Mouse (Mus musculus) kidney, embryonic 14.5 days (tissue): ENCODE measurements around the gene Gm12169. TPM values are rescaled to one million over a fixed set of nuclear protein-coding genes. Genes with fewer than 3 reads are reported as not detected.
"Not testable (repeated sequence)": the region's sequence is repeated elsewhere in the genome, so short reads cannot be mapped to it uniquely, and the experiment has no call there.

ENCODE experiments used
- ATAC-seq: fragments of 200-750 bp; cut with Nextera tagmentation; 2 replicates; pipeline ENCODE4 v1.8.0; 2017; ENCODE audit warnings: moderate number of reproducible peaks, mild to moderate bottlenecking, moderate TSS enrichment, moderate library complexity; ENCODE audit not compliant: low FRiP score, low TSS enrichment
- H3K27ac ChIP-seq: fragments of 300-500 bp; sonication (generic); 2 replicates; pipeline ENCODE4 v1.5.1; 2014; ENCODE audit warnings: low read depth, mild to moderate bottlenecking, low read length, moderate library complexity, mixed read lengths
- H3K27me3 ChIP-seq: fragments of 300-500 bp; sonication (generic); 2 replicates; pipeline ENCODE4 v1.6.1; 2014; ENCODE audit warnings: mild to moderate bottlenecking, low read length; ENCODE audit not compliant: control insufficient read depth, insufficient read depth
- H3K36me3 ChIP-seq: fragments of 300-500 bp; sonication (generic); 2 replicates; pipeline ENCODE4 v1.6.1; 2014; ENCODE audit warnings: low read length, mixed read lengths; ENCODE audit not compliant: control insufficient read depth, insufficient read depth
- H3K4me1 ChIP-seq: fragments of 300-500 bp; sonication (generic); 2 replicates; pipeline ENCODE4 v1.6.1; 2014; ENCODE audit warnings: low read length, mixed read lengths; ENCODE audit not compliant: control insufficient read depth, insufficient read depth
- H3K4me2 ChIP-seq: fragments of 300-500 bp; sonication (generic); replicated peaks from 2 replicates; pipeline ENCODE4 v1.6.1; 2014; ENCODE audit warnings: low read depth, mild to moderate bottlenecking, low read length
- H3K4me3 ChIP-seq: fragments of 300-500 bp; sonication (generic); 2 replicates; pipeline ENCODE4 v1.5.1; 2014; ENCODE audit warnings: mild to moderate bottlenecking, low read length
- H3K9ac ChIP-seq: fragments of 300-500 bp; sonication (generic); 2 replicates; pipeline ENCODE4 v1.6.1; 2014; ENCODE audit warnings: low read depth, mild to moderate bottlenecking, low read length, moderate library complexity
- H3K9me3 ChIP-seq: fragments of 300-500 bp; sonication (generic); 2 replicates; pipeline ENCODE4 v1.6.1; 2016; ENCODE audit warnings: low read length; ENCODE audit not compliant: control insufficient read depth
- WGBS: fragments of 180-500 bp; shearing (Covaris S2); extraction: QIAGEN DNeasy Blood & Tissue Kit; methylation state at CpG from one replicate; pipeline ENCODE4 v1.1.7; 2014; 5-methylcytosine and 5-hydroxymethylcytosine counted together
- polyA plus RNA-seq: library from polyadenylated mRNA; unstranded; fragments of >200 nt; fragmentation: Nextera tagmentation; extraction: Ambion mirVana; gene quantifications from 2 replicates; pipeline ENCODE4 v1.2.1, GENCODE M21; 2014

Gene Gm12169
- not detected in 2 replicates for polyA plus RNA-seq

- Histone ChIP-seq H3K4me2 (no peak within 1 kb of the TSS), H3K9ac (no peak within 1 kb of the TSS), H3K4me1 (no peaks in the 10 kb centered on the region), H3K36me3 (no peaks in the 10 kb centered on the region), H3K27ac (no peak within 1 kb of the TSS), H3K9me3 (no peaks in the 10 kb centered on the region), H3K27me3 (no peaks in the 10 kb centered on the region), H3K4me3 (no peak within 1 kb of the TSS)
- no peak for ATAC-seq
- 91% methylated on average over 2 of the region's 2 CpGs for WGBS
These were observed at the start of gene Gm12169 for GRCm38 (mm10) chr11:46523912-46524311. Gm12169 (plus strand) TSS chr11:46524212.

- no peaks in the 10 kb centered on the region for H3K36me3 ChIP-seq
- H3K27ac ChIP-seq, result no peak overlapping the region
- WGBS, result 81% methylated on average over 4 of the region's 4 CpGs
- no peak overlapping the region for H3K4me2 ChIP-seq
- H3K4me3 ChIP-seq, result no peak overlapping the region
- ATAC-seq, result no peak
- H3K9me3 ChIP-seq, result peaks cover 3% of the 10 kb centered on the region; the same call in 1 of the 2 replicates
- H3K27me3 ChIP-seq, result no peaks in the 10 kb centered on the region
- H3K4me1 ChIP-seq, result no peaks in the 10 kb centered on the region
- no peak overlapping the region for H3K9ac ChIP-seq
These were observed 49.8 kb upstream of the Gm12169 start for GRCm38 (mm10) chr11:46474220-46474619.

- no peaks in the 10 kb centered on the region for H3K36me3 ChIP-seq
- no peak for ATAC-seq
- H3K4me2 ChIP-seq, result no peak overlapping the region
- no peak overlapping the region for H3K27ac ChIP-seq
- no peak overlapping the region for H3K9ac ChIP-seq
- H3K9me3 ChIP-seq, result peaks cover 3% of the 10 kb centered on the region; the same call in 1 of the 2 replicates
- 88% methylated on average over 9 of the region's 9 CpGs for WGBS
- no peaks in the 10 kb centered on the region for H3K27me3 ChIP-seq
- H3K4me3 ChIP-seq, result no peak overlapping the region
- no peaks in the 10 kb centered on the region for H3K4me1 ChIP-seq
These were observed 44.7 kb upstream of the Gm12169 start for GRCm38 (mm10) chr11:46479311-46479710.

- H3K4me2 ChIP-seq, result no peak overlapping the region
- H3K4me1 ChIP-seq, result no peaks in the 10 kb centered on the region
- H3K36me3 ChIP-seq, result no peaks in the 10 kb centered on the region
- no peaks in the 10 kb centered on the region for H3K27me3 ChIP-seq
- ATAC-seq, result no peak
- no peak overlapping the region for H3K4me3 ChIP-seq
- H3K9me3 ChIP-seq, result no peaks in the 10 kb centered on the region
- 63% methylated on average over 7 of the region's 7 CpGs for WGBS
- no peak overlapping the region for H3K9ac ChIP-seq
- H3K27ac ChIP-seq, result no peak overlapping the region
These were observed 43.5 kb upstream of the Gm12169 start for GRCm38 (mm10) chr11:46480517-46480916.

- no peaks in the 10 kb centered on the region for H3K36me3 ChIP-seq
- no peak overlapping the region for H3K4me3 ChIP-seq
- no peak overlapping the region for H3K27ac ChIP-seq
- H3K9me3 ChIP-seq, result no peaks in the 10 kb centered on the region
- no peak overlapping the region for H3K4me2 ChIP-seq
- ATAC-seq, result no peak
- 6% methylated on average over 1 of the region's 1 CpGs for WGBS
- H3K4me1 ChIP-seq, result no peaks in the 10 kb centered on the region
- no peaks in the 10 kb centered on the region for H3K27me3 ChIP-seq
- H3K9ac ChIP-seq, result no peak overlapping the region
These were observed 35.8 kb upstream of the Gm12169 start for GRCm38 (mm10) chr11:46488231-46488630.

- H3K9me3 ChIP-seq, result no peaks in the 10 kb centered on the region
- H3K9ac ChIP-seq, result no peak overlapping the region
- no peak overlapping the region for H3K4me3 ChIP-seq
- H3K27me3 ChIP-seq, result no peaks in the 10 kb centered on the region
- no peaks in the 10 kb centered on the region for H3K36me3 ChIP-seq
- no peak overlapping the region for H3K4me2 ChIP-seq
- H3K4me1 ChIP-seq, result no peaks in the 10 kb centered on the region
- no peak overlapping the region for H3K27ac ChIP-seq
- ATAC-seq, result no peak
- 88% methylated on average over 2 of the region's 2 CpGs for WGBS
These were observed 35.4 kb upstream of the Gm12169 start for GRCm38 (mm10) chr11:46488650-46489049.

GRCm38 (mm10) chr11:46507146-46507545 lies 16.9 kb upstream of the Gm12169 start:
- no peaks in the 10 kb centered on the region for H3K27me3 ChIP-seq
- ATAC-seq, result no peak
- no peaks in the 10 kb centered on the region for H3K36me3 ChIP-seq
- no peak overlapping the region for H3K4me2 ChIP-seq
- no peak overlapping the region for H3K27ac ChIP-seq
- H3K9me3 ChIP-seq, result no peaks in the 10 kb centered on the region
- H3K9ac ChIP-seq, result no peak overlapping the region
- H3K4me1 ChIP-seq, result no peaks in the 10 kb centered on the region
- H3K4me3 ChIP-seq, result no peak overlapping the region
- 73% methylated on average over 3 of the region's 3 CpGs for WGBS

- 98% methylated on average over 5 of the region's 5 CpGs for WGBS
- no peak for ATAC-seq
- H3K4me2 ChIP-seq, result no peak overlapping the region
These were observed 14.1 kb upstream of the Gm12169 start for GRCm38 (mm10) chr11:46509900-46510299.

GRCm38 (mm10) chr11:46521341-46521740 lies 2.7 kb upstream of the Gm12169 start:
- not testable (repeated sequence) for ATAC-seq, H3K27me3 ChIP-seq
- WGBS, result 78% methylated on average over 5 of the region's 5 CpGs

More at GRCm38 (mm10) chr11:46509900-46510299, 14.1 kb upstream of the Gm12169 start:
- no peaks in the 10 kb centered on the region for H3K36me3 ChIP-seq
- no peaks in the 10 kb centered on the region for H3K27me3 ChIP-seq
- H3K9me3 ChIP-seq, result no peaks in the 10 kb centered on the region
- no peaks in the 10 kb centered on the region for H3K4me1 ChIP-seq
- no peak overlapping the region for H3K27ac ChIP-seq
- H3K4me3 ChIP-seq, result no peak overlapping the region
- no peak overlapping the region for H3K9ac ChIP-seq

More at GRCm38 (mm10) chr11:46521341-46521740, 2.7 kb upstream of the Gm12169 start:
- H3K4me3 ChIP-seq, H3K9me3 ChIP-seq, H3K4me2 ChIP-seq, H3K27ac ChIP-seq, H3K4me1 ChIP-seq, H3K36me3 ChIP-seq, H3K9ac ChIP-seq: not testable (repeated sequence)
